Mouse (Mus musculus) neural tube, embryonic 11.5 days (tissue): ENCODE results near the gene Baiap2l2. TPM values are rescaled to one million over a fixed set of nuclear protein-coding genes. Genes with fewer than 3 reads are reported as not detected.

Experiments used
- ATAC-seq: fragments of 200-750 bp; cut with Nextera tagmentation; 2 replicates; pipeline ENCODE4 v1.8.0; 2017; ENCODE audit warnings: moderate number of reproducible peaks, mild to moderate bottlenecking, moderate TSS enrichment, moderate library complexity; ENCODE audit not compliant: insufficient read depth, low FRiP score, low TSS enrichment
- DNase-seq: peaks from one replicate; pipeline ENCODE4 v3.0.0-alpha.2; 2015; ENCODE audit warnings: low spot score
- H3K27ac ChIP-seq: fragments of 300-500 bp; sonication (generic); 2 replicates; pipeline ENCODE4 v1.5.1; 2014; ENCODE audit warnings: low read depth, mild to moderate bottlenecking, low read length
- H3K27me3 ChIP-seq: fragments of 300-500 bp; sonication (generic); 2 replicates; pipeline ENCODE4 v1.6.1; 2014; ENCODE audit warnings: mild to moderate bottlenecking, low read length, mixed read lengths; ENCODE audit not compliant: control insufficient read depth, insufficient read depth
- H3K36me3 ChIP-seq: fragments of 300-500 bp; sonication (generic); 2 replicates; pipeline ENCODE4 v1.6.1; 2014; ENCODE audit warnings: mild to moderate bottlenecking, low read length, moderate library complexity, mixed read lengths; ENCODE audit not compliant: control insufficient read depth, insufficient read depth
- H3K4me1 ChIP-seq: fragments of 300-500 bp; sonication (generic); 2 replicates; pipeline ENCODE4 v1.6.1; 2014; ENCODE audit warnings: low read length, mixed read lengths; ENCODE audit not compliant: control insufficient read depth, insufficient read depth
- H3K4me2 ChIP-seq: fragments of 300-500 bp; sonication (generic); 2 replicates; pipeline ENCODE4 v1.6.1; 2014; ENCODE audit warnings: low read depth, mild to moderate bottlenecking, moderate library complexity
- H3K4me3 ChIP-seq: fragments of 300-500 bp; sonication (generic); 2 replicates; pipeline ENCODE4 v1.5.1; 2014; ENCODE audit warnings: low read depth, low read length
- H3K9ac ChIP-seq: fragments of 300-500 bp; sonication (generic); 2 replicates; pipeline ENCODE4 v1.6.1; 2014; ENCODE audit warnings: mild to moderate bottlenecking, low read length
- H3K9me3 ChIP-seq: fragments of 300-500 bp; sonication (generic); 2 replicates; pipeline ENCODE4 v1.6.1; 2016; ENCODE audit warnings: low read length; ENCODE audit not compliant: control insufficient read depth
- WGBS: fragments of 180-500 bp; shearing (Covaris S2); extraction: QIAGEN DNeasy Blood & Tissue Kit; methylation state at CpG from one replicate; pipeline ENCODE4 v1.1.7; 2014; 5-methylcytosine and 5-hydroxymethylcytosine counted together
- polyA plus RNA-seq: library from polyadenylated mRNA; unstranded; fragments of >200 nt; fragmentation: Nextera tagmentation; extraction: Ambion mirVana; gene quantifications from 2 replicates; pipeline ENCODE4 v1.2.1, GENCODE M21; 2014

Gene Baiap2l2
- polyA plus RNA-seq, 1 experiment from 2014 or later, result 1.9 TPM

DNA sequence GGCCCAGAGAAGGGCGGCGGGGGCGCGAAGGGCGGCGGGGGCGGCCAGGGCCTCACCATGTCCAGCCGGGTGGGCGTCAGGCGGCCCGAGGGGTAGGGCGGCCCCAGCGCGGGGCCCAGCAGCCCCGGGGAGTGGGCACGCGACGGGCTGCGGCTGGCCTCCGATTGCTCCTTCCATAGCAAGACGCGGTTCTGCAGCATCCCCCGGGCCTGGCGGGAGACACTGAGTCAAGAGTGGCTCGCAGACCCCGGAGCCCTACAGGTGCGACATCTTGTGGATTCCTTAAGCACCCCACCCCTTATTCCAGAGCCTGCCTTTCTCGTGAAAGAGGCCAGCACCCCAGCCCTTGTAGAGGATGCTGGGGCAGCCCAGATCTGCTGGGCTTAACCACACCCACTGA, 23.6 kb downstream of the Baiap2l2 start:
- peaks cover 41% of the 10 kb centered on the region for H3K27me3 ChIP-seq
- H3K27ac ChIP-seq, result no peak overlapping the region
- ATAC-seq, result peak; percentile 31; the same call in 1 of the 2 replicates

DNA sequence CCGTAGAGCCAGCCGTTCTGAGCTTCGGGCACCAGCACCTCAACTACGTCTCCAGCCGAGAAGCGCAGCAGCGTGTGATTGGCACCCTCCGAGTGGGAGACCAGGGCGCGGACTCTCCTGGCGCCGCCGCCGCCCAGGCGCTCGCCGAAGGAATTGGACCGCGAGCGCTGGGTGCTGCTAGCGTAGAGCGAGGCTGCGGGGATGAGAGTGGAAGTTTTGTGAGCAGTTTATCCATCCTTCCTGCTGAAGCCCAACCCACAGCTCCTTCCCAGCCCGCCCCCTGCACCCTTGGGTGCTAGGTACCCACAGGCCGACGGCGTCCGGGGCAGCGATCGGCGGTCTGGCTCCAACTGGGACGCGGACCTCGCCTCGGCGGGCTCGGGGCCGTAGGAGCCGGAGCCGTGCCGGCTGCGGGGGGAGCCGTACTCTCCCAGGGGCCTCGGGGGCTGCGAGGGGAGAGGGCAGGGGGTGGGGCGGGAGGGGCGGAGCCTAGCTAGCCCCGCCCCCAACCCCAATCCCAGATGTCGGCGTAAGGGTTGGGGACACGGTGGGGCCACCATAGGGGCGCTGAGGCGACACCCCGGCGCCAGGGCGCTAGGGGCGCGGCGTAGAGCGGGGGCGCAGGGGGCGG, 24.1 kb downstream of the Baiap2l2 start:
- Histone ChIP-seq H3K4me3 (peak overlapping the region; percentile 58), H3K9ac (peak overlapping the region; percentile 57), H3K4me2 (peak overlapping the region; percentile 100), H3K36me3 (no peaks in the 10 kb centered on the region), H3K9me3 (no peaks in the 10 kb centered on the region), H3K27me3 (peaks cover 41% of the 10 kb centered on the region), H3K4me1 (peaks cover 7% of the 10 kb centered on the region; the same call in 1 of the 2 replicates), H3K27ac (no peak overlapping the region)
- ATAC-seq, result peak; percentile 55
- DNase-seq, result peak; percentile 64
- under 1% methylated on average over 42 of the region's 62 CpGs for WGBS

More for the DNA sequence above, 23.6 kb downstream of the Baiap2l2 start:
- no peaks in the 10 kb centered on the region for H3K9me3 ChIP-seq
- 0% methylated on average over 21 of the region's 28 CpGs for whole genome bisulfite sequencing
- peak overlapping the region; percentile 100 for H3K4me2 ChIP-seq
- peak overlapping the region; percentile 57 for H3K9ac ChIP-seq
- peaks cover 7% of the 10 kb centered on the region; the same call in 1 of the 2 replicates for H3K4me1 ChIP-seq
- no peaks in the 10 kb centered on the region for H3K36me3 ChIP-seq
- peak overlapping the region; percentile 58 for H3K4me3 ChIP-seq
- DNase-seq, result peak; percentile 38

DNA sequence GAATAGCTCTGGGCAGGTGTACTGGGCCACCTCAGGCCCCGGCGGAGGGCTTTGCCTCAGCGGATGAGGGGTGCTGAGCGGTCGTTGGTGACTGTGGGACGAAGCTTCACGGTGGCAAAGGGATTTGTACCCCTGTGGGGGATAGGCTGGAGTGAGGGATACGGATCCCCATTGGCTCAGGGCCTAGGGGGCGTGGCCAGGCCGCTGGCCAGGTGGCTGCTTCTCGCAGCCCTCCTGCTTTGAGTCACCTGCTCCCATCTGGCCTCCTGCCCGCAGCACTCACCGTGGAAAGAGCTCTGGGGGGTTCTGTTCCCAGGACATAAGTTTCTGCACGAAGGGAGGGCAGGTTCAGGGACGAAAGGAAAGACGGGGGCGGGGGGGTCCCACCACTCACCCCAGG, 26.8 kb downstream of the Baiap2l2 start:
- Histone ChIP-seq H3K36me3 (no peaks in the 10 kb centered on the region), H3K4me3 (no peak overlapping the region), H3K9me3 (no peaks in the 10 kb centered on the region), H3K4me1 (peaks cover 7% of the 10 kb centered on the region; the same call in 1 of the 2 replicates), H3K9ac (no peak overlapping the region), H3K27me3 (peaks cover 44% of the 10 kb centered on the region), H3K27ac (no peak overlapping the region), H3K4me2 (no peak overlapping the region)
- WGBS, result 28% methylated on average over 17 of the region's 17 CpGs
- ATAC-seq, result no peak
- DNase-seq, result no peak

- Histone ChIP-seq H3K4me1 (peaks cover 3% of the 10 kb centered on the region; the same call in 1 of the 2 replicates), H3K27ac (no peak within 1 kb of the TSS), H3K27me3 (peaks cover 43% of the 10 kb centered on the region), H3K36me3 (no peaks in the 10 kb centered on the region), H3K9me3 (no peaks in the 10 kb centered on the region), H3K4me3 (no peak within 1 kb of the TSS), H3K9ac (no peak within 1 kb of the TSS), H3K4me2 (no peak within 1 kb of the TSS)
- ATAC-seq (no peak), DNase-seq (no peak)
- 32% methylated on average over 3 of the region's 3 CpGs for WGBS
These were observed 30.7 kb downstream of the Baiap2l2 start, which contains the start of gene Slc16a8 for GRCm38 (mm10) chr15:79254661-79255060. Slc16a8 (minus strand) TSS chr15:79254761.

DNA sequence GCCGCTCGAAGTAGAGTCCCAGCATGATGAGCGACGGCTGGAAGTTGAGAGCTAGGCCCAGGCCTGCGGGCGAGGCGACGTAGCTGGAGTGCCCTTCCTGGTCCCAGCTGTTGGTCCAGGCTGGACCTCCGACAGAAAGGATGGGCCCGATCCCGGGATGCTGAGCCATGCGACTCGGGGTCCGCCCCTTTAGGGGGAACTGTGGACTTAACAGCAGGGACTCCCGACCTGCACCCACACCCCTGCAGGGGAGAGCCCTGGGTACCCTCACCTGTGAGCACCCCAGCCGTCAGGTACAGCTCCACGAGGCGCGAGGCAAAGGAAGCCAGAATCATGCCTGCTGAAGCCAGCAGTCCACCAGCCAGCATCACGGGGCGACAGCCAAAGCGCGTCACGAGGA, 32.8 kb downstream of the Baiap2l2 start:
- H3K36me3 ChIP-seq, result no peaks in the 10 kb centered on the region
- peaks cover 3% of the 10 kb centered on the region; the same call in 1 of the 2 replicates for H3K4me1 ChIP-seq
- ATAC-seq (no peak), DNase-seq (no peak)
- H3K27me3 ChIP-seq, result peaks cover 32% of the 10 kb centered on the region
- WGBS, result 29% methylated on average over 24 of the region's 24 CpGs
- peak overlapping the region; percentile 28 for H3K4me3 ChIP-seq
- H3K4me2 ChIP-seq, result peak overlapping the region; percentile 65
- no peaks in the 10 kb centered on the region for H3K9me3 ChIP-seq
- no peak overlapping the region for H3K27ac ChIP-seq
- peak overlapping the region; percentile 49 for H3K9ac ChIP-seq

GRCm38 (mm10) chr15:79251781-79252491, 33.4 kb downstream of the Baiap2l2 start:
- H3K4me1 ChIP-seq, result peaks cover 3% of the 10 kb centered on the region; the same call in 1 of the 2 replicates
- H3K9ac ChIP-seq, result peak overlapping the region; percentile 49
- 3% methylated on average over 60 of the region's 61 CpGs for WGBS
- H3K4me3 ChIP-seq, result peak overlapping the region; percentile 28
- peaks cover 32% of the 10 kb centered on the region for H3K27me3 ChIP-seq
- no peak overlapping the region for H3K27ac ChIP-seq
- DNase-seq (peak; percentile 47), ATAC-seq (peak; percentile 53; the same call in 1 of the 2 replicates)
- H3K9me3 ChIP-seq, result no peaks in the 10 kb centered on the region
- H3K4me2 ChIP-seq, result peak overlapping the region; percentile 65
- no peaks in the 10 kb centered on the region for H3K36me3 ChIP-seq

- Histone ChIP-seq H3K9me3 (no peaks in the 10 kb centered on the region), H3K4me1 (peaks cover 3% of the 10 kb centered on the region; the same call in 1 of the 2 replicates), H3K4me2 (no peak overlapping the region), H3K9ac (no peak overlapping the region), H3K27ac (no peak overlapping the region), H3K4me3 (no peak overlapping the region), H3K27me3 (peaks cover 32% of the 10 kb centered on the region), H3K36me3 (no peaks in the 10 kb centered on the region)
- ATAC-seq, result no peak
- WGBS, result 54% methylated on average over 7 of the region's 7 CpGs
- DNase-seq, result no peak
These were observed 34.2 kb downstream of the Baiap2l2 start for GRCm38 (mm10) chr15:79251168-79251567.

- H3K9me3 ChIP-seq, result no peaks in the 10 kb centered on the region
- H3K27me3 ChIP-seq, result peaks cover 32% of the 10 kb centered on the region
- H3K4me2 ChIP-seq, result no peak overlapping the region
- no peak for DNase-seq
- no peak for ATAC-seq
- peaks cover 3% of the 10 kb centered on the region; the same call in 1 of the 2 replicates for H3K4me1 ChIP-seq
- no peaks in the 10 kb centered on the region for H3K36me3 ChIP-seq
- no peak overlapping the region for H3K9ac ChIP-seq
- no peak overlapping the region for H3K4me3 ChIP-seq
- 85% methylated on average over 2 of the region's 2 CpGs for WGBS
- no peak overlapping the region for H3K27ac ChIP-seq
These were observed 35.1 kb downstream of the Baiap2l2 start for GRCm38 (mm10) chr15:79250236-79250635.
